27 mouse cellular contexts compared by ENCODE assay signal in genomic region chr10:72988355-72988754, GRCm38 (mm10).
"Had no signal": no experiment of that assay in that cellular context is flagged by ENCODE, and none has a peak within 500 bp of the region (broad histone marks: within the 10 kb centered on the region; RNA-seq: fewer than 3 reads in every experiment).

No protein-coding gene starts in this region.

- H3K4me1 ChIP-seq: heart, embryonic 13.5 days; heart, embryonic 15.5 days; hindbrain, embryonic 10.5 days; hindbrain, embryonic 12.5 days; intestine, embryonic 15.5 days; limb, embryonic 13.5 days; limb, embryonic 15.5 days; liver, embryonic 12.5 days had no signal

- H3K4me2 ChIP-seq: heart, embryonic 11.5 days; heart, embryonic 13.5 days; heart, embryonic 15.5 days; hindbrain, embryonic 12.5 days; hindbrain, embryonic 14.5 days; intestine, embryonic 15.5 days; limb, embryonic 13.5 days; limb, embryonic 15.5 days; liver, embryonic 12.5 days had no signal

- H3K36me3 ChIP-seq: heart, embryonic 13.5 days; heart, embryonic 15.5 days; hindbrain, embryonic 10.5 days; hindbrain, embryonic 12.5 days; intestine, embryonic 15.5 days; limb, embryonic 13.5 days; limb, embryonic 15.5 days; liver, embryonic 12.5 days had no signal

- DNase-seq: gastrocnemius, adult 2 months; gastrocnemius, postnatal 10 days; gastrocnemius, postnatal 25 days; heart, adult 2 months; heart, postnatal 14 days; heart, postnatal 4 days; kidney, adult 18-20 months; kidney, adult 8-10 months; kidney, postnatal 10 days; kidney, postnatal 36 days; layer of hippocampus, adult 9-11 months; layer of hippocampus, postnatal 36 days; left cerebral cortex, postnatal 4 days had no signal

- H3K27me3 ChIP-seq: heart, embryonic 13.5 days; heart, embryonic 15.5 days; hindbrain, embryonic 12.5 days; intestine, embryonic 15.5 days; limb, embryonic 13.5 days; limb, embryonic 15.5 days; liver, embryonic 12.5 days had no signal

- ATAC-seq: hindbrain, embryonic 16.5 days; inflammation-experienced regulatory T-cells, adult 6 months; intestine, embryonic 15.5 days; intestine, postnatal 0 days; liver, embryonic 12.5 days had no signal

- H3K9ac ChIP-seq: heart, embryonic 13.5 days; heart, embryonic 15.5 days; hindbrain, embryonic 12.5 days; hindbrain, embryonic 14.5 days; intestine, embryonic 15.5 days; limb, embryonic 13.5 days; limb, embryonic 15.5 days; liver, embryonic 12.5 days; liver, embryonic 14.5 days had no signal

- H3K27ac ChIP-seq: gastrocnemius, adult 2 months; heart, adult 2 months; heart, embryonic 13.5 days; heart, embryonic 15.5 days; hindbrain, embryonic 10.5 days; hindbrain, embryonic 12.5 days; hindbrain, embryonic 14.5 days; intestine, embryonic 15.5 days; limb, embryonic 13.5 days; limb, embryonic 15.5 days; liver, embryonic 12.5 days; liver, embryonic 14.5 days had no signal

- H3K9me3 ChIP-seq: heart, embryonic 13.5 days; heart, embryonic 15.5 days; hindbrain, embryonic 10.5 days; hindbrain, embryonic 12.5 days; intestine, embryonic 15.5 days; limb, embryonic 13.5 days; limb, embryonic 15.5 days; liver, embryonic 12.5 days had no signal

- H3K4me3 ChIP-seq: gastrocnemius, adult 2 months; heart, adult 2 months; heart, embryonic 13.5 days; heart, embryonic 15.5 days; hindbrain, embryonic 10.5 days; hindbrain, embryonic 12.5 days; intestine, embryonic 15.5 days; limb, embryonic 13.5 days; limb, embryonic 15.5 days; liver, embryonic 12.5 days had no signal
